Mouse (Mus musculus) T-helper 1 cell (primary cell): ENCODE measurements at regions not wholly inside any gene's neighbourhood (a gene's known extent, or its start where the extent isn't known, plus 50 kb on each side); places are given as distances from the start of the nearest gene placed in this dataset.
"Not testable (repeated sequence)": the region's sequence is repeated elsewhere in the genome, so short reads cannot be mapped to it uniquely, and the experiment has no call there.

Experiments used
- in situ Hi-C: fragments of 300-600 bp; cut with MboI, MseI; formaldehyde crosslinking; loops from one replicate; pipeline ENCODE4 v1.15.1; 2025; ENCODE audit warnings: high pct_unique_total_duplicates

DNA sequence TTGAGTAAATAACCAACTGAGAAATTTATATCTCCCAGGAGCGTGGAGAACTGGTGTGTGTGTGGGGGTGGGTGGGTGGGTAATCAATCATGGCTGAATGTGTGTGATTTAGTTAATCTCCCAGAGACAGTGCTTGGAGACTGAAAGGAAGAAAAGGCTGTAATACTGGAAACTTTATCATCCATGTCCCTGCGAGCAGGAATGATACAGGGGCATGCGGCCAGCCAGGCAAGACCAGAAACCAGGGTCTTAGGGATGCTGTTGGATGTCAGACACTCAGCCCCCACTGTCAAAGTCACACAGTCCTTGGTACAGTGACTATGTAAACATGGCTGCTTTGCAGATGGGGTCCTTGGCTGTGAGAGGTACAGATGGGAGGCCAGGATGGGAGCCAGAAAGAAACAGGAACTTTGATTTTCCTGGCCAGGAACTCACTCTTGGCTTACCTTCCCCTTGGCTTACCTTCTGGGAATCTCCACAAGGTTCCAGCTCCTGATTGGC lies 244.3 kb upstream of the Dpp6 start:
- in situ Hi-C loops = no loop called here

- in situ Hi-C loops = no loop called here
Measured at GRCm38 (mm10) chr5:26573446-26573845, 243.6 kb upstream of the Dpp6 start.

DNA sequence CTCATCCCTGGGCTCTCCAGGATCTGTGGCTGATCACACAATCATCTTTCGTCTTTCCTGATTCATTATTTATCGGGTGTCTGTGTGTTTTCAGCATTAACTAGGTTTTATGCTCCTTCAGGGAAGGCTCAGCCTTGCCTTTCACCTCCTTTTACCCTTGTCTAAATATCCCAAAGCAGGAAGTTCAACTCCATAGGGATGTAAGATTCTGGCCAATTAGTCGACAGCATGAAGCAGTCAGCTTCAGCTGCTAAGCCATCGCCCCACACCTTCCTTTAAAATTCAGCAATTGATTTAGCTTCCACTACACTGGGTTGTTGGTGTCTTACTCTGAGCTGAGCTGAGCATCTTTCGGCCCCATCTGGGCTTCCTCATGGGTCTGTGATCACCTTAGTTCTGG lies 230.9 kb upstream of the Dpp6 start:
- in situ Hi-C loops = no loop called here

- in situ Hi-C loops = no loop called here
Measured at GRCm38 (mm10) chr5:26590886-26591285, 226.1 kb upstream of the Dpp6 start.

DNA sequence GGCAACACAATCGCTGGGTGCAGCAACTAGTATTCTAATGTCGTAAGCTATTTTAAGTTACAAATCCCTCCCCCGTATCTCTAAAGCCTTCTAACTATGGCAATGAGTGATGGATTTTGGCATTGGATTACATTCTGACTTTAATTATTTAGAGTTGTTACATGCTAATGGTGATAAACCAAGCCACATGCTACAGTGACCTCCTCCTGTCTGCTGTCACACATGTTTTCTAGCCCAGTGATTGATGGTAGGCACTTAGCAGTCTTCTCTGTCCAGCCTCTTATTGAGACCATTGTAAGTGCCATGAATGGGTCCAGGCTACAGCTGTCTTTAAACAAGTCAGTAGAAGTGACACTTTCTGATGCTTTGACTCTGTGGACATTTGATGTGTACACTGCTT lies 224.7 kb upstream of the Dpp6 start:
- in situ Hi-C loops = no loop called here

GRCm38 (mm10) chr5:26597991-26598390 lies 219.0 kb upstream of the Dpp6 start:
- in situ Hi-C loops = no loop called here

- in situ Hi-C loops = no loop called here
Measured at GRCm38 (mm10) chr5:26619272-26619671, 197.7 kb upstream of the Dpp6 start.

DNA sequence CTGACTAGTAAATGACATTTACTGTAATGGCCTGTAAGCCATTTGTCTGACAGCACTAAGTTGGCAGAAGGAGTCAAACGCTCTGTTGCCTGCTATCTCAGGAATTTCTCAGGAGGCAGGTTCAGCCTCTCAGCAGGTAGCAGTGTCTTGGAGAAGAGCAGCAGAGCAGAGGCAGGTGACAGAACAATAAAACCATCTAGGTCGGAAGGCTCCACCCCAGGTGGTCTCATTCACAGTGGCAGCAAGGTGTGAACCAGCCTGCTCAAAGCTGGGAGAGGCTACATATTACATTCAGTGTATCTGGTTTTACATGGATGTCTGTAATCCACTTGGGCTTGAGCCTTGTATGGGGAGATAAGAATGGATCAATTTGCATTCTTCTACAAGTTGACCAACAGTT lies 194.9 kb upstream of the Dpp6 start:
- in situ Hi-C loops = no loop called here

DNA sequence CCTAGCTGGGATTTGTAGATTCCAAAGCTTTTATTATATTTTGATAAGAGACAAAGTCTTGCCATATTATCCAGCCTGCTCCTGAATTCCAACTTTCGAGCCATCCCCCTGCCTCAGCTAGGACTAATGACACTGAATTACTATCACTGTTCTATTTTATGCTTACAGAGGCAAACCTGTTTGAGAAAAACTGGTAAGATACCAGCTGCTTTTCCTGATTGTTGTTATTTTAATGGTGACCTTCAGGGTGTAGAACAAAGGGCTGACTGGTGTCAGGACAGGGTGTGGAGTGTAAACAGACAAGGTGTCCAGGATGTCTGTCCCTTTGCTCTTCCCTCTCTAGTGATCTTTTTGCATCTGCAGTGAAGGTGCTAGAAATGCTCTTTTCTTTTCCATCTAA lies 145.5 kb upstream of the Dpp6 start:
- in situ Hi-C loops = no loop called here

- in situ Hi-C loops = no loop called here
Measured at GRCm38 (mm10) chr5:26689775-26690174, 127.2 kb upstream of the Dpp6 start.

- in situ Hi-C loops = no loop called here
Measured at GRCm38 (mm10) chr5:26691121-26691520, 125.9 kb upstream of the Dpp6 start.

DNA sequence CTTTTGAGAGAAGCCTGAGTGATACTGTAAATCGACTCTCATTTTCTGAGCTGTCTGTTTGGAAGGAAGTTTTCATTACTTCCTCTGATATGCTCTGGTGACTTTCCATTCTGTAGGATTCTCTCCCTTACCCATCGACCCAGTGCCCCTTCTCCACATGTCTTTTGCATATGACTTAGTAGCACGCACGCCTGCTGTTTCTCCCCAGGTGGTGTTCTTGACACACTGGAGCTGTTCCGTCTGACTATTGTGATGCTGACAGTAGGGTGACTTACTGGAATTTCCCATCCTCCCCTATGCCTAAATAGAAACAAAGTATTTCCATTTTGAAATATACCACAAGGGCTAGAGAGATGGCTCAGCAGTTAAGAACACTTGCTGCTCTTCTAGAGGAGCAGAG lies 125.0 kb upstream of the Dpp6 start:
- in situ Hi-C loops = no loop called here

DNA sequence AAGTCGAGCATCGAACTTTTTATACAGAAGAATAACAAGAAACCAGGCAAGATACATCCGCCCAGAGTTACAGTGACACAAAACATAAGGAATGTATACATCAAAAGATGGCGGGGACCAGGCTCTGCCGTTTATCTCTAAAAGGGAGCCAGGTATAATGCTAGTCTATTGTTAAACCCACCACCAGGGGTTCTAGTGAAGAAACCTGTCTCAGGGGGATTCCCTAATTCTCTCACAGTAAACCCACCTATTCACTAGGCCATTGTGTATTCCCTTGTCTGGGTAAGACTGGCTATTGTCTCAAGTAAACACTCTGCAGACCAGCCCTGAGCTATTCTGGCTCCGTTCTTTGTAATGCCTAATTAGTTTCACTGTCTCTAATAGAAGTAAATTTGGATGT lies 113.4 kb upstream of the Dpp6 start:
- in situ Hi-C loops = not testable (repeated sequence)

GRCm38 (mm10) chr5:26707661-26708060 lies 109.3 kb upstream of the Dpp6 start:
- in situ Hi-C loops = no loop called here

- in situ Hi-C loops = no loop called here
Measured at GRCm38 (mm10) chr5:26724491-26724890, 92.5 kb upstream of the Dpp6 start.

DNA sequence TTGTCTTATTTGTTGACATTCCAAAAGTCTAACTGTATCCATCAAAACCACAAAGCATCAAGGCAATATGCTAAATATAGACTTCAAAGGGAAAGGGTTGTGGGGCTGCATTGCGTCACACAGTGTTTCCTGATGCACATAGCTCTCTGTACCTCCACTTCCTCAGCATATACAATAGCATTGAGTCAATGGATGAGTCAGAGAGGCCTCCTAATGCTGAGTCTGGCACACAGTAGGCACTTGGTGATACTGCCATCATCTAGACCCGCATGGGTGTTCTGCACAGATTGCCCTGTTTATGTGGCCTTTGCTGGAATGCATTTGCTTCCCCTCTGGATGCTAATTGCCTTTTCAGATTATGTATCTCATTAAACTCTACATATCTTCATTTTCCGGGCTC lies 91.0 kb upstream of the Dpp6 start:
- in situ Hi-C loops = no loop called here

- in situ Hi-C loops = not testable (repeated sequence)
Measured at GRCm38 (mm10) chr5:26751196-26751595, 65.8 kb upstream of the Dpp6 start.

GRCm38 (mm10) chr5:26751601-26752305 lies 65.2 kb upstream of the Dpp6 start:
- in situ Hi-C loops = not testable (repeated sequence)

DNA sequence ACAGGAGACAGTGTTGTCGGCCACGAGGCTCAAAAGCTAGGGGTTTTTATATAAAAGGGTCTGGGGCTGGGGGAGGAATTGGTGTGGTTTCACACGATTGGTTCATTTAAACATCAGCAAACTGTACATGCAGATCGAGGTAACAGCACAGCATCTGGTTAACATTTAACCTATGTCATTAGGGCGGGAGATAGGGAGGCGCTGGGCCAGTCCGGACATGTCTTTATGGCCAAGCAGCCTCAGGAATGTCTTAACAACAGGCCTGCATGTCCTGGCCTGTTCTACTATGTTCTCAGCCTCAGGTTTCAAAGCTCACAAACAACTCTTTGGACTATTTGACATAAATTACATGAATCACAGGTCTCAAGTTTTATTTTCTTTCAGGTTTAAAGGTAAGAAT lies 62.9 kb upstream of the Dpp6 start:
- in situ Hi-C loops = not testable (repeated sequence)
